Mouse (Mus musculus): ENCODE results near the gene Ift57. TPM values are rescaled to one million over a fixed set of nuclear protein-coding genes. Genes with fewer than 3 reads are reported as not detected.

Gene Ift57
- total and polyA plus RNA-seq, 2 experiments from 2014 or later: 28.5 to 61.4 TPM

- TF ChIP-seq CTCF (IDR thresholded peaks at IDR 0.05; ENCODE audit: low read depth): no peak
- WGBS: 86% methylated on average over 4 of the region's 4 CpGs
- Histone ChIP-seq H3K27me3 (ENCODE audit: insufficient read depth, low read length) (no peaks in the 10 kb centered on the region), H3K27ac (ENCODE audit: low read depth, low read length) (no peak overlapping the region), H3K4me1 (ENCODE audit: insufficient read depth) (no peaks in the 10 kb centered on the region), H3K36me3 (ENCODE audit: insufficient read depth) (peaks cover 6% of the 10 kb centered on the region), H3K9ac (no peak overlapping the region), H3K9me3 (ENCODE audit: low read length) (no peaks in the 10 kb centered on the region), H3K4me2 (ENCODE audit: low read depth) (no peak overlapping the region), H3K4me3 (ENCODE audit: low read depth, low read length) (no peak overlapping the region)
- no peak for ATAC-seq
- no peak for DNase-seq
These were observed 69.5 kb downstream of the Ift57 start for GRCm38 (mm10) chr16:49768491-49769031.

GRCm38 (mm10) chr16:49769831-49770261, 70.8 kb downstream of the Ift57 start:
- Histone ChIP-seq H3K4me2 (ENCODE audit: low read depth) (no peak overlapping the region), H3K4me1 (ENCODE audit: insufficient read depth) (no peaks in the 10 kb centered on the region), H3K9me3 (ENCODE audit: low read length) (no peaks in the 10 kb centered on the region), H3K36me3 (ENCODE audit: insufficient read depth) (no peaks in the 10 kb centered on the region), H3K9ac (no peak overlapping the region), H3K27ac (ENCODE audit: low read depth, low read length) (no peak overlapping the region), H3K27me3 (ENCODE audit: insufficient read depth, low read length) (no peaks in the 10 kb centered on the region), H3K4me3 (ENCODE audit: low read depth, low read length) (no peak overlapping the region)
- ATAC-seq: no peak
- DNase-seq: no peak
- no peak for TF ChIP-seq CTCF (IDR thresholded peaks at IDR 0.05; ENCODE audit: low read depth)
- 72% methylated on average over 2 of the region's 2 CpGs for WGBS

DNA sequence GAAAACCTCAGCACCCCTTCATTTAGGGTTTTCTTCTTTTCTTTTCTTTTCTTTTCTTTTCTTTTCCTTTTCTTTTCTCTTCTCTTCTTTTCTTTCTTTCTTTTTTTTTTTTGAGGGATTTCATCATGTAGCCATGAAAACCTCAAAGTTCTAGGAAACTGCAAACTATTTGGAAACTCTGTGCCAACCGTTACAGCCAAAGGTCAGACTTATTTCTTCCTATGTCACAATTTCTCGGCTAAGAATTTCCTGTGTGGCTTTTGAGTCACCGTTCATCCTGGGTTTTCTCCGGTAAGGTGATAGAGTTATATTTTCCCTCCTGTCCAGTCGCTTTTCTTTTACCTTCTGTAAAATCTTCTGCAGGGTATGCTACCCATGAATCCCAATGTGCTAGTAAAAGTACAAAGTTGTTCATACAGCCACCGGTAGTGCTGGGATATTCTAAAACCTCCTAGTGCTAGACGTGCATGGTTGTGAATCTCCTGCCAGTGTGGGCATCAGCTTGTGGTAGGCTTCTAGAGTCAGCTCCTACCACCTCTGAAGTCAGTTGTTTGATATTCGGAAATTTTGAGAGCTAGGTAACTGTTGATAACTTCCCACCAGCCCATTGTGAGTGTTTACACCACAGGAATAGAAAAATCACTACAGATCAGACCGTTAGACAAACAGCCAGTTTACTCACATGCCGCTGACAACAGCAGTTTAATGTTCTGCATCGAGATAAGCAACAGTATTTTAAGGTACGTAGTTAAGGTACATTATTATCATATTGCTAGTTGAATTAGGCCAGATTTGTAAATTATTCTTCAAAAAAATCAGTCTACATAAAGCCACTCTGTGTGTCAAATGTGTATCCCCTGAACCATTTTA, 71.5 kb downstream of the Ift57 start:
- no peak overlapping the region for H3K27ac ChIP-seq (ENCODE audit: low read depth, low read length)
- no peak overlapping the region for H3K9ac ChIP-seq
- 92% methylated on average over 12 of the region's 12 CpGs for WGBS
- no peaks in the 10 kb centered on the region for H3K9me3 ChIP-seq (ENCODE audit: low read length)
- H3K27me3 ChIP-seq (ENCODE audit: insufficient read depth, low read length): no peaks in the 10 kb centered on the region
- no peak overlapping the region for H3K4me2 ChIP-seq (ENCODE audit: low read depth)
- no peak for TF ChIP-seq CTCF (IDR thresholded peaks at IDR 0.05; ENCODE audit: low read depth)
- no peaks in the 10 kb centered on the region for H3K36me3 ChIP-seq (ENCODE audit: insufficient read depth)
- ATAC-seq (no peak), DNase-seq (no peak)
- no peaks in the 10 kb centered on the region for H3K4me1 ChIP-seq (ENCODE audit: insufficient read depth)
- no peak overlapping the region for H3K4me3 ChIP-seq (ENCODE audit: low read depth, low read length)

DNA sequence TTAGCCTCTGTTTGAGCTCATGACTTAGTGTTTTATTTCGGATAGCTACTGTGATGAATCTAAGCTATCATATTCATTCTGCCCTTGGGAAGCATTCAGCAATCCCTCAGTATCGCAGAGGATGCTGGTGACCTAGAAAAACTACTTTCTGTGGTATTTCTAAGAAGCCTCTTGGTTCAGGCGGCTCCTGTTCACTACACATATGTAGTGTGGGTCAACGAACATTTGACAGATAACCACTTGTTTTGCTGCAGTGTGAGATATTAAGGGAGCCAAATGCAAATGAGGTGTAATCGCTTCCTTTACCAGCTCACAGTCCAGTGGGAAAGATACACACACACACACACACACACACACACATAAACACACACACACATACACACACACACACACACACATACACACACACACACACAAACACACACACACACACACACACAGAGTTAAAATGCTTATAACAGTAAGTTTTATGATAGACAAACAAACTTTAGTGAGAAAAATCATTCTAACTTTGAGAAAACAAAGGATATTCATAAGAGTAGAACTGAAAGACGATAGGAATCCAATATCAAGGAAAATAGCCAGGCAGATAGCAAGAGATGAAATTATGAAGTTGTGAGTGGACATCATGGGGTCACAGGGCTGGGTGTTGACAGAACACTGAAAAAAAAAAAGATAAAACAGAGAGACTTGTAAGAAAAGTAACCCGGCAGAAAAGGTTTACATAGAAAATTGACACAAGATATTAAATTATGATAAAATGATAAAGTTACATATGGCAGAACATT, 72.8 kb downstream of the Ift57 start:
- Histone ChIP-seq H3K27me3 (ENCODE audit: insufficient read depth, low read length) (no peaks in the 10 kb centered on the region), H3K9me3 (ENCODE audit: low read length) (no peaks in the 10 kb centered on the region), H3K9ac (no peak overlapping the region), H3K36me3 (ENCODE audit: insufficient read depth) (no peaks in the 10 kb centered on the region), H3K4me1 (ENCODE audit: insufficient read depth) (no peaks in the 10 kb centered on the region), H3K4me3 (ENCODE audit: low read depth, low read length) (no peak overlapping the region), H3K27ac (ENCODE audit: low read depth, low read length) (no peak overlapping the region), H3K4me2 (ENCODE audit: low read depth) (no peak overlapping the region)
- ATAC-seq (no peak), DNase-seq (no peak)
- 80% methylated on average over 7 of the region's 7 CpGs for WGBS
- TF ChIP-seq CTCF (IDR thresholded peaks at IDR 0.05; ENCODE audit: low read depth): no peak

DNA sequence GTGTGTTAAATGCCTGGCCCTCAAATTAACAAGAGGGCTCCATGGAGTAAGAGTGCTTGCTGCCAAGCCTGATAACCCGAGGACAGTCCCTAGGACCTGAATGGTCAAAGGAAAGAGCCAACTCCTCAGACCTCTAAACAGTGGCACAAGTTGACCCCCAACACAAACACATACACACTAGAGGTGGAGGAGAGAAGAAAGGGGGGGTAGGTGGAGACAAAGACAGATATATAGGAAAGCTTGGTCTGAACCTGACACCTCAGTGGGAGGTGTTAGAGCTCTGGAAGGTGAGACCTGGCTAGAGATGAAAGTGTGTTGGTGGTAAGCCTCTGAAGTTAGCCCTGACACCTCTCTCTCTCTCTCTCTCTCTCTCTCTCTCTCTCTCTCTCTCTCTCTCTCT, 73.5 kb downstream of the Ift57 start:
- Histone ChIP-seq H3K4me2 (ENCODE audit: low read depth) (no peak overlapping the region), H3K4me1 (ENCODE audit: insufficient read depth) (no peaks in the 10 kb centered on the region), H3K27me3 (ENCODE audit: insufficient read depth, low read length) (no peaks in the 10 kb centered on the region), H3K9ac (no peak overlapping the region), H3K9me3 (ENCODE audit: low read length) (no peaks in the 10 kb centered on the region), H3K4me3 (ENCODE audit: low read depth, low read length) (no peak overlapping the region), H3K36me3 (ENCODE audit: insufficient read depth) (no peaks in the 10 kb centered on the region), H3K27ac (ENCODE audit: low read depth, low read length) (no peak overlapping the region)
- 57% methylated on average over 1 of the region's 1 CpGs for WGBS
- no peak for DNase-seq
- ATAC-seq: no peak
- TF ChIP-seq CTCF (IDR thresholded peaks at IDR 0.05; ENCODE audit: low read depth): no peak

- H3K36me3 ChIP-seq (ENCODE audit: insufficient read depth): no peaks in the 10 kb centered on the region
- H3K27ac ChIP-seq (ENCODE audit: low read depth, low read length): no peak overlapping the region
- no peaks in the 10 kb centered on the region for H3K9me3 ChIP-seq (ENCODE audit: low read length)
- DNase-seq (no peak), ATAC-seq (no peak)
- no peaks in the 10 kb centered on the region for H3K27me3 ChIP-seq (ENCODE audit: insufficient read depth, low read length)
- WGBS: 88% methylated on average over 1 of the region's 1 CpGs
- no peak overlapping the region for H3K9ac ChIP-seq
- no peak overlapping the region for H3K4me3 ChIP-seq (ENCODE audit: low read depth, low read length)
- no peaks in the 10 kb centered on the region for H3K4me1 ChIP-seq (ENCODE audit: insufficient read depth)
- no peak for TF ChIP-seq CTCF (IDR thresholded peaks at IDR 0.05; ENCODE audit: low read depth)
- no peak overlapping the region for H3K4me2 ChIP-seq (ENCODE audit: low read depth)
These were observed 74.0 kb downstream of the Ift57 start for GRCm38 (mm10) chr16:49773068-49773467.

All from forebrain, postnatal 0 days (tissue).